Mouse (Mus musculus): ENCODE results near the gene Anks3.

The Anks3 gene

GRCm38 (mm10) chr16:4963797-4964709 is at the start of gene Anks3:
Gene Anks3, minus strand, starts transcription at chr16:4964205.
- DNase-seq (ENCODE audit: low read depth, low spot score) = peak; percentile 89

DNA sequence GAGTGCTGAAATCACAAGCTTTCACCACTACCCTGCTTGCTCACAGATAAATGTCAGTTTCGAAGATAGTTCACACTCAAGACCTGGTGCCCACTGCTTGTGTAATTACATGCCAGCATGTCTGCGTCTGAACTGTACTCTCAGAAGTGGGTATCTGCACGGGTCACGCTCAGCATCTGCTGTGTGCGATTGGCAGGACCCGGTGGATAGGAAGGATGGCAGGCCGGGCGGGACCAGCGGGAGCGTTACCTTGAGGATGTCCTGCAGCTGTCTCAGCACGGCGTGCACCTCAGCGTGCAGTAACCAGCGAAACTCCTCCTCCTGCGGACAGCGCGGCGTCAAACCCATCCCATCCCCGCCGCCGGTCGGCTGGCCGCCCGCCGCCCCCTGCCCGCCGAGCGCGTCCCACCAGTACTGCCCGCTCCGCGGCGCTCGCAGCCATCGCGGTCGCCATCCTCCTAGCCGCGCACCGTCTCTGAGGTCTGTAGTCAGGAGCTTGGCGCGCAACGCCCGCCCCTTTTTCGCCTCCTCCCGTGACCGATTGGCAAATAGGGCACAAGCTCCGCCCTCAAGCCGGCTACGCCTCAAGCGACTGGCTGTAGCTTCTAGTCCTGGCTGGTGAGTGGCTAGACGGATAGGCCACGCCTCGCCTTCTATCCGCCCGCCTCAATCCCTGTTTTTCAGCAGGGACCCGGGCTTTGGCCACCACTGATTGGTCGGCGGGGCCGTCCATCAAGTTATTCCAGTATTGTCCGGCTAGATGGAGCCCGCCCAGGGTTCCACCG is 49.2 kb upstream of the Anks3 start, which contains the start of gene Rogdi:
Gene Rogdi, minus strand, starts transcription at position 500 of the 785 bp plus-strand sequence.
- DNase-seq (ENCODE audit: low read depth, low spot score) = peak; percentile 99

- no peak for DNase-seq (ENCODE audit: low read depth, low spot score)
These were observed 48.3 kb upstream of the Anks3 start for GRCm38 (mm10) chr16:5012036-5013005.

DNA sequence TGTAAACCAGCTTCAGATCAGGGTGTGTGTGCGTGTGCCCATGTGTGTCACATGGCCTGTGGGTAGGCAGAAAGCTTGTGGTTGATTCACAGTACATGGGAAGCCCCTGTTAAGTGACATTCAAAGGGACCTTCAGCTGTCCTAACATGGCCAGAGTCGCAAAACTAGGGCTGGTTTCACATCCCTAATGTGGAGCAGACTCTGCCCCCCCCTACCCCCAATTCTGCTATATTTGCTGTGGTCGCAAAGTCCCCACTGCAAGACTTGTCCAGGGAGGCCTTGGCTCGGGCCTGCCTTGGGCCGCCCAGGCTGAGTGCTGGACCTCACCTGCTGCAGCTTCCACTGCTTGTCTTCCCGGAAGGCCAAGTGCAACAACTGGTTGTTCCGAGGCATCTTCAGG is 47.3 kb upstream of the Anks3 start:
- no peak for DNase-seq (ENCODE audit: low read depth, low spot score)

DNA sequence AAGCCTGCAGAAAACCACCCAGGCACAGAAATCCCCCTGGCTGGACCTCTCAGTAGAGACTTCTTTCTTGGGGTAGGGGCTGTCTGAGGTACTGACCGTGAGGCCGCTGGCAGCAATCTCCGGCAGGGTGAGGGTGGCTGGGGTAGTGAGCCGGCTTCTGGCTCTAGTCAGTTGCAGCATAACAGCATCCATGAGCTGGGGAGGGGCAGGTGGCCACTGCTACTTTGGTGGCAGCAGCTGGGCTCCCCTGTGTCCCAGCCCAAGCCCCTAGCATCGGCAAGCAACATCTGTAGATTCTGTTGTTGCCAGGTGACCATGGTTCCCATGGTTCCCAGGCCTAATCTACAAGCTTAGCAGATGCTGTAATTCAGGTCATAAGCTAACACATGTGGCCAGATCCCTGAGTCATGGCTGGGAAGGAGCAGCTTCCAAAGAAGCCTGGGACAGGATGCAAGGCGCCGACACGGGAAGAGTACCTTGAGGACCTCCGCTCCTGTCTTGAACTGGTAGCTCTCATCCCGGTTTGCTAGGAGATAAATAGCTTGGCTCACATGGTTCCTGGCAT is 46.4 kb upstream of the Anks3 start:
- peak; percentile 13 for DNase-seq (ENCODE audit: low read depth, low spot score)

- no peak for DNase-seq (ENCODE audit: low read depth, low spot score)
These were observed 44.1 kb upstream of the Anks3 start for GRCm38 (mm10) chr16:5008076-5008475.

GRCm38 (mm10) chr16:5007492-5007891 is 43.5 kb upstream of the Anks3 start:
- DNase-seq (ENCODE audit: low read depth, low spot score) = no peak

GRCm38 (mm10) chr16:5007067-5007466 is 43.1 kb upstream of the Anks3 start, which contains the start of gene Smim22:
Gene Smim22, plus strand, starts transcription at chr16:5007288.
- DNase-seq (ENCODE audit: low read depth, low spot score) = no peak

DNA sequence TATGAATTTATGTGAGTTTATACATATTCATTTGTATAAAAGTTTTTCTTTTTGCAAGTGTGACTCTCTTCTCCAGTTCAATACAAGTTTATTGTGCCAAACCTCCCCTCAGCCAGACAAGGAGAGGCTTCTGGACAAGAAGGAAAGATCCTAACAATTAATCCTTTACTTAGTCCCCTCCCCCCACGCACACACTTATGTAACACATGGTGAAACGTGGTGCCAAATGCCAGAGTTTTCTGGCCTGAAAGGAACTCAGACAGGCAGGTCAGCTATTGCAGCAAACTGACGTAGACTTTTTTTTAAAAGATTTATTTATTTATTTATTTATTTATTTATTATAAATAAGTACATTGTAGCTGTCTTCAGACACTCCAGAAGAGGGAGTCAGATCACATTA is 36.6 kb upstream of the Anks3 start:
- no peak for DNase-seq (ENCODE audit: low read depth, low spot score)

DNA sequence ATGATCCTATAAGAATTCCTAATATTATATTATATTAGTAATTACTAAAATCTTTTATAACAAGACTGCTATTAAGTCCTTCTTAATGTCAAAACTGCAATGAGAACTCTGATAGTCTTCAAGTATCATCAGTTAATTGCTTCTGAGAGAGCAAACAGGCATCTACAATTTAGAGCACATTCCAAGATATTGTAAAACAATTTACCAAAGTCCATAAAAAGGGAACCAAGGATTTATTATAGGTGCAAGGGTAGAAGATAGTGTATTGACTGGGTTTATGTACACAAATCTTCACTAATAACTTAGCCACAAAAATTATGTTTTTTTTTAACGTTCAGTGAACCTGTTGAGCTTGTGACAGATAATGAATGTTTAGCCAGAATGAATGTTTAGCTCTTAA is 35.0 kb upstream of the Anks3 start:
- no peak for DNase-seq (ENCODE audit: low read depth, low spot score)

- DNase-seq (ENCODE audit: low read depth, low spot score) = no peak
These were observed 33.5 kb upstream of the Anks3 start, which contains the start of gene Sept12 for GRCm38 (mm10) chr16:4997553-4997952. Gene Sept12, minus strand, starts transcription at chr16:4997852.

DNA sequence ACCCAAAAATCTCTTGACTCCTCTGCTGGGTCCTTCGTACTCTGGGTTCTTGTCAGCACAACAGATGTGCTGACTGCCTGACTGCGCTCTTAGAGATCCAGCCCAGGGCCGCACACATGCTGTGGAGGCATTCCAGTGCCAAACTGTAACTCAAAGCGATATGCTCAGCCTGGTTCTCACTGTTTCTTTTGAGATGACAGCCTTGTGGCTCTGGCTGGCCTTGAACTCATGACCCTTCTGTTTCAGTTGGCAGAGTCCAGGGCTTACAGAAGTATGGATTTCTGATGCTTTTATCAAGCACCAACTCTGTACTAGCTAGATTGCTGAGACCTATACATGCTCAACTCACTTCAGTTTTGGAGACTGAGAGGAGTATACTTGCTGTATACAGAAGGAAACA is 29.3 kb upstream of the Anks3 start:
- no peak for DNase-seq (ENCODE audit: low read depth, low spot score)

DNA sequence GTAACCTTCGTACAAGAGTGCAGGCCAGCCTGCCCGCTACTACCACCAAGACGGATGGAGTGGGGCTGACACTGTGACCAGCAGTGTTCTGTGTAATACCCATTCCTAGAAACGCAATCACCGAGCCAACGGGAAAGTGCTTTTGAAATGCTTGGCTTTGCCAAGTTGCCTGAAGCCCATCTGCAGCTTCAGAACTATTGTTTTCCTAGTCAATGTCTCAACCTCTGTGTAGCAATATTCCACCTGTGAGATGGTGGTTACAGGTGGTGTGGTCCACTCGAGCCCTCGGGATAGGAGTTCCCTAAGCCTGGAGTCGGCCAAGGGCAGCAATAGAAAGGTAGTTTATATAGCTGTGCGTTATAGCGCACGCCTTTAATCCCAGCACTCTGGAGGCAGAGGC is 20.7 kb upstream of the Anks3 start:
- no peak for DNase-seq (ENCODE audit: low read depth, low spot score)

GRCm38 (mm10) chr16:4979755-4980380 is 15.9 kb upstream of the Anks3 start:
- DNase-seq (ENCODE audit: low read depth, low spot score) = peak; percentile 28

DNA sequence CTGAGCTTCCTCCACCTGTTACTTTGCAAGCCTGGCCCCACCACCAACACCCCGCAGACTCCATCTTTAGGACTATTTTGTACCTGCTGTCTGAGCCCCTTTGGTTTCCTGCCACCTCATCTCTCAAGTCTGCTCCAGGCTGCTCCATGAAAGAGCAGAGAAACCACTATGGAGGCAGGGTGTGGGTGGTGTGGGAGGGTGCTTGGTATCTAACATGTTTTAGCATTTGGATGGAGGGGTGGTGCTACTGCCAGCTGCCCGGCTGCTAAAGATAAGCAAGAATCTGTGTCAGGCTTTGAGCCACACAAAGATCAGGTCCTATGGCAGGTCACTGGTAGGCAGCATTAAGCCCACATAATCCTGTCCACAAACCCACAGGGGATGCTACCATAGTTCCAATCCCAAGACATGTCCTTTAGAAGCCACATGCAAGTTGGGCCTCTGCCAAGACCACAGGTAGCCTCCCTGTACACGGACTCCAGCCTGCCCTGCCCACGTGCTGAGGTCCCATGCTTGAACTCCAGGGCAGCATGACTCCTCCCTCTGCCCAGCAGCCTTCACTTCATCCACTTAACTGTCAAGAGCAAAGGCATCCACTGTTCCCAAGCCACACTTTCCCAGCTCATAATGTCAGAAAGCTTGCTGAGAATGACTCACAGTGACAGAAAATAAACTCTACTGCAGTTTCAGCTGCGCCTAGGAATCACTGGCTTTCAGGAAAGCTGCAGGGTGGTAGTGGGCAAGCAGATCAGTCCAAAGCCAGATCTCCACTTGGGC is 14.5 kb upstream of the Anks3 start:
- no peak for DNase-seq (ENCODE audit: low read depth, low spot score)

DNA sequence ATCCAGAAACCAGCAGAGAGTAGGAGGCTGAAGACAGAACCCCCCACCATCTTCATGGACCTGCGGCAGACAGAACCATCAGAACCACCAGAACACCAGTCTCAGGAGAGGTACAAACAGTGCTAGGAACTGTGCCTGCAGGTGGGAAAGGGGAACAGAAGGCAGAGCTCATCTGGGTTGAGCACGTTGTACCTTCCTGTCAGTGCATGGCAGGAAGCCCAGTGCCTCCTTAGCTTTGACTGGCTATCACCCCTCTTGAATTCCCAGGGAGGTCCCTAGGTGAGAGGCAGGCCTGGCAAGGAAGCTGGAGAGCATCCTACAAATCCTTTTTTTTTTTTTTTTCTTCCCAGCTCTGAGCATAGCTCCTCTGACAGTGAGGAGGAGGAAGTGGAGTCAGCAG is 12.2 kb upstream of the Anks3 start:
- DNase-seq (ENCODE audit: low read depth, low spot score) = no peak

DNA sequence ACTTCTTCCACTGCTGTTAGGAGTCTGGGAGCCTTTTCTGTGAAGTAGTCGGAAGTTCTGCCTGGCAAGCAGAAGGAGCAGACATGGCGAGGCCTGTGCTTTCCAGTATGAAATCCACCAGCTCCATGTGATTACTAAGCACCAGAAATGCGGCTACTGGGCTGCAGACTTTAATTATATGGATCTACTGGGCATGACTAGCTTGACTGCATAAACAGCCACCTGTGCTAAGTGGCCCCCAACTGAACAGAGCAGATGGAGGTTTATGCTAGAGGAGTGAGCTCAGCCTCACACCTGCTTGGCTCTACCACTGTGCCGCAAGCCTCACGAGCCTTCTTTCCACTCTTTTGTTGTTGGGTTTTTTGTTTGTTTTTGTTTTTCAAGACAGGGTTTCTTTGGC is 10.5 kb upstream of the Anks3 start:
- DNase-seq (ENCODE audit: low read depth, low spot score) = no peak

GRCm38 (mm10) chr16:4971626-4972025 is 7.6 kb upstream of the Anks3 start:
- DNase-seq (ENCODE audit: low read depth, low spot score) = no peak

GRCm38 (mm10) chr16:4969055-4969843 is 5.2 kb upstream of the Anks3 start:
- DNase-seq (ENCODE audit: low read depth, low spot score) = no peak
